Mouse (Mus musculus) forebrain, embryonic 16.5 days (tissue): ENCODE measurements at regions not wholly inside any gene's neighbourhood (a gene's known extent, or its start where the extent isn't known, plus 50 kb on each side); places are given as distances from the start of the nearest gene placed in this dataset.

ENCODE experiments used
- ATAC-seq: fragments of 200-750 bp; cut with Nextera tagmentation; 2 replicates; pipeline ENCODE4 v1.8.0; 2017; ENCODE audit warnings: mild to moderate bottlenecking, moderate library complexity
- H3K27ac ChIP-seq: fragments of 300-500 bp; sonication (generic); 2 replicates; pipeline ENCODE4 v1.5.1; 2014; ENCODE audit warnings: low read length, control low read depth
- H3K27me3 ChIP-seq: fragments of 300-500 bp; sonication (generic); replicated peaks from 2 replicates; pipeline ENCODE4 v1.6.1; 2014; ENCODE audit warnings: low read length; ENCODE audit not compliant: control insufficient read depth, insufficient read depth
- H3K36me3 ChIP-seq: fragments of 300-500 bp; sonication (generic); 2 replicates; pipeline ENCODE4 v1.6.1; 2014; ENCODE audit not compliant: control insufficient read depth, insufficient read depth
- H3K4me1 ChIP-seq: fragments of 300-500 bp; sonication (generic); replicated peaks from 2 replicates; pipeline ENCODE4 v1.6.1; 2014; ENCODE audit warnings: low read length; ENCODE audit not compliant: control insufficient read depth, insufficient read depth
- H3K4me2 ChIP-seq: fragments of 300-500 bp; sonication (generic); 2 replicates; pipeline ENCODE4 v1.6.1; 2014; ENCODE audit warnings: mild to moderate bottlenecking, low read length, control low read depth
- H3K4me3 ChIP-seq: fragments of 300-500 bp; sonication (generic); replicated peaks from 2 replicates; pipeline ENCODE4 v1.5.1; 2014; ENCODE audit warnings: mild to moderate bottlenecking, low read length, control low read depth
- H3K9ac ChIP-seq: fragments of 300-500 bp; sonication (generic); replicated peaks from 2 replicates; pipeline ENCODE4 v1.6.1; 2014; ENCODE audit warnings: low read depth, low read length, control low read depth
- H3K9me3 ChIP-seq: fragments of 300-500 bp; sonication (generic); 2 replicates; pipeline ENCODE4 v1.6.1; 2016; ENCODE audit warnings: low read length; ENCODE audit not compliant: control insufficient read depth
- WGBS: fragments of 180-500 bp; shearing (Covaris S2); extraction: QIAGEN DNeasy Blood & Tissue Kit; methylation state at CpG from one replicate; pipeline ENCODE4 v1.1.7; 2014; 5-methylcytosine and 5-hydroxymethylcytosine counted together

GRCm38 (mm10) chr3:56590071-56590470 lies 406.6 kb upstream of the Nbea start:
- no peaks in the 10 kb centered on the region for H3K9me3 ChIP-seq
- ATAC-seq = peak; percentile 36; the same call in 1 of the 2 replicates
- no peak overlapping the region for H3K4me3 ChIP-seq
- H3K27me3 ChIP-seq = no peaks in the 10 kb centered on the region
- no peak overlapping the region for H3K27ac ChIP-seq
- no peaks in the 10 kb centered on the region for H3K36me3 ChIP-seq
- peaks cover 2% of the 10 kb centered on the region; the same call in 1 of the 2 replicates for H3K4me1 ChIP-seq
- H3K4me2 ChIP-seq = no peak overlapping the region
- 57% methylated on average over 6 of the region's 6 CpGs for WGBS
- H3K9ac ChIP-seq = no peak overlapping the region

- no peak overlapping the region for H3K4me3 ChIP-seq
- no peak for ATAC-seq
Measured at GRCm38 (mm10) chr3:56575422-56575821, 391.9 kb upstream of the Nbea start.

GRCm38 (mm10) chr3:56536178-56536577 lies 352.7 kb upstream of the Nbea start:
- no peak overlapping the region for H3K4me3 ChIP-seq
- H3K27me3 ChIP-seq = no peaks in the 10 kb centered on the region
- H3K9me3 ChIP-seq = no peaks in the 10 kb centered on the region
- H3K4me1 ChIP-seq = no peaks in the 10 kb centered on the region
- H3K4me2 ChIP-seq = no peak overlapping the region
- ATAC-seq = no peak
- WGBS = 72% methylated on average over 2 of the region's 2 CpGs
- H3K36me3 ChIP-seq = no peaks in the 10 kb centered on the region
- no peak overlapping the region for H3K27ac ChIP-seq
- no peak overlapping the region for H3K9ac ChIP-seq

More at GRCm38 (mm10) chr3:56575422-56575821, 391.9 kb upstream of the Nbea start:
- 72% methylated on average over 5 of the region's 5 CpGs for WGBS
- H3K36me3 ChIP-seq = no peaks in the 10 kb centered on the region
- H3K9ac ChIP-seq = no peak overlapping the region
- H3K27ac ChIP-seq = no peak overlapping the region
- no peaks in the 10 kb centered on the region for H3K27me3 ChIP-seq
- H3K4me1 ChIP-seq = no peaks in the 10 kb centered on the region
- peaks cover 3% of the 10 kb centered on the region; the same call in 1 of the 2 replicates for H3K9me3 ChIP-seq
- no peak overlapping the region for H3K4me2 ChIP-seq

DNA sequence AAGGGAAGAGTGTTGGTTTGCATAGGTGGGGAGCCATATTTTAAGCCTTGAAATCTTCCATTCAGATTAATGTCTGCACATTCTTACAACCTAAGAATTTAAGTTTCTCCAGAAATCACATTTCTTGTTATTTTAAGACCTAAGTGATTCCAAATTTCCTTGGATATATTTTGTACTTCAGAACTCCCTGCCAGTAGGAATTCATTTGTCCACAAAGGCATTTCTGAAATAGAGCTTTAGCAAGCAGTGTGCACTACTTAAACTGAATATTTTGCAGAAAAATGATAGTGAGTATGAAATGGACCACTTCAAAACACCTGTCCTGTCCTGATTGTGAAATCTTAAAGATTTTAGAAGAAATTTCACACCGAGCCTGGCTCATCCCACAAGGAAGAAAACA lies 320.9 kb upstream of the Nbea start:
- Histone ChIP-seq H3K27ac (no peak overlapping the region), H3K4me3 (no peak overlapping the region), H3K36me3 (no peaks in the 10 kb centered on the region), H3K4me1 (no peaks in the 10 kb centered on the region), H3K27me3 (no peaks in the 10 kb centered on the region), H3K9me3 (peaks cover 2% of the 10 kb centered on the region; the same call in 1 of the 2 replicates), H3K9ac (no peak overlapping the region), H3K4me2 (no peak overlapping the region)
- 90% methylated on average over 1 of the region's 1 CpGs for WGBS
- no peak for ATAC-seq

DNA sequence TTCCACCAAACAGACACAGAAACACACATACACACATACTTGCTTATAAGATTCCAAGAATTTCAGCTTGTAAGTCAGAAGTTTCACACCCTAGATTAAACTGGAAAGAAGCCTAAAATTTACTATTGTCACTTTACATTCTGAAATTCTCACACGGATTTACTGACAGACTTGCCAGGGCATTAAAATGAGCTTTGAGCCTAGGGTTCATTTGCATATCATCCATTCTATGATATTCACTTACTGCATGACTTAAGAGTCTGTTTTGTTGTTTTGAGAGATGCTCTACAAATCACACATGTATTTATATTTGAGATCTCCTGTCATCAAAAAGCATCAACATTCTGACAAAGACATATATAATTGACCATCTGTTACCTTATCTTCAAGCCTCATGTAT lies 315.8 kb upstream of the Nbea start:
- H3K4me3 ChIP-seq = no peak overlapping the region
- no peaks in the 10 kb centered on the region for H3K36me3 ChIP-seq
- H3K9ac ChIP-seq = no peak overlapping the region
- H3K27me3 ChIP-seq = no peaks in the 10 kb centered on the region
- H3K27ac ChIP-seq = no peak overlapping the region
- ATAC-seq = peak; percentile 87
- no peaks in the 10 kb centered on the region for H3K9me3 ChIP-seq
- H3K4me2 ChIP-seq = no peak overlapping the region
- no peaks in the 10 kb centered on the region; the same call in 1 of the 2 replicates for H3K4me1 ChIP-seq
- 30% methylated on average over 1 of the region's 1 CpGs for WGBS

GRCm38 (mm10) chr3:56493937-56494336 lies 310.4 kb upstream of the Nbea start:
- H3K4me1 ChIP-seq = no peaks in the 10 kb centered on the region; the same call in 1 of the 2 replicates
- no peaks in the 10 kb centered on the region for H3K9me3 ChIP-seq
- no peak overlapping the region for H3K27ac ChIP-seq
- no peak overlapping the region for H3K4me2 ChIP-seq
- H3K36me3 ChIP-seq = no peaks in the 10 kb centered on the region
- WGBS = 6% methylated on average over 1 of the region's 1 CpGs
- H3K9ac ChIP-seq = no peak overlapping the region
- H3K4me3 ChIP-seq = no peak overlapping the region
- ATAC-seq = 0 out of 2 replicates have a peak, but pooled peaks have one; percentile 18
- no peaks in the 10 kb centered on the region for H3K27me3 ChIP-seq

DNA sequence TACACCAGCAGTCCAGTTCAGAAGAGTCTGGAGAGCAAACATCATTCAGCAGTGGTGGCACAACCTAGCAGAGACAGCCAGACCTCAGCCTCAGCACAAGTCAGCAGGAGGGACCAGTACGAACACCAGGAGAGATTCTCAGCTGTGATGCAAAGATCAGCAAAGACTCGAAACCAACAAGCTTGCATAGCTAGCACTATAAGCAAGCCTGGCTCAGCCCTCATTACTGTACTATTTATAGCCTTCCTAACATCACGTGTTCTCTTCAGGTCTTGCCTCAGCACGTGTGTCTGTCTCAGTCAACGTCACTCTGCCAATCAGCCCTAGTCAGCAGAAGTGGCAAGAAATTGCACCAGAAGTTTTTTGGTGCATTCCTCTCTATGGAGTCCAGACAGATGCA lies 305.7 kb upstream of the Nbea start:
- 62% methylated on average over 5 of the region's 5 CpGs for WGBS

DNA sequence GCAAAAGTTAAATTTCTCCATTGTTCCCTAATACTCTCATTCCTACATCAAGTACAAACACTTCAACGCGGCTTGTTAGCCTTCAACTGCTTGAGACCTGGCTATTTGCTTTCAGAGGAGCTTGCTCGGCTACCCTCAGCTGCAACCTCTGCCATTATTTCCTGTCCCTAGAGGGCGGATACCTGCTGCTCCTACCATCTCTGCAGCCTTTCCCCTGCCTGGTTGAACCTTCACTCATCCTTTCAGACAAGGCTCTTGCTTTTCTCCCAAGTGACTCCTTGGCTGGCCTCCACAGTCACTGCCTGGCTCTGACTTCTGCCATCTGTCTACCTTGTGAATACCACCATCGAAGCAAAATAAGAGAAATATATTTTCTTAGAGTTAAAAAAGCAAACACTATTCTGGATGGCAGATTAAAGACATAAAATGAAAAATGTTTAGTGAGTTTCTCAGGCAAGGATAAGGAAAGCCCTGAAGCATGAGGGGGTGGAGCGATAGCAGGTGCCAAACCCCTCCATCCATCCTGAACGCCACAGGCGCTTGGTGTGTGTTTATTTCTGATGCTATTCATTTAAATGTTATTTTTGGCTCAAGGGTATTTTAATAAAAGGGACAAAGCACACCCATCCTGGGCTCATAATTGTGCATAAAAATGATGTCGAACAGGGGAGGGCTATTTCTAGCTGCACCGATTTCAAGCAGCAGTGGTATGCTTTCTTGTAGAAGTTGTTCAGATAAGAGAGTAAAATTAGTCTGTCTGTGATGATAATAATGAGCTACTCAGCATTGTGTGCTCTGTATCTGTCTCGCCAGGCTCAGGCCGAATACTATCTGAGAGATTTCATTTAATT lies 302.3 kb upstream of the Nbea start:
- H3K36me3 ChIP-seq = no peaks in the 10 kb centered on the region
- H3K9ac ChIP-seq = no peak overlapping the region
- H3K4me1 ChIP-seq = peaks cover 11% of the 10 kb centered on the region
- WGBS = 44% methylated on average over 12 of the region's 12 CpGs
- no peaks in the 10 kb centered on the region for H3K27me3 ChIP-seq
- ATAC-seq = peak; percentile 60
- 0 out of 2 replicates have a peak overlapping the region, but pooled peaks have one; percentile 9 for H3K4me2 ChIP-seq
- no peaks in the 10 kb centered on the region for H3K9me3 ChIP-seq
- no peak overlapping the region for H3K4me3 ChIP-seq
- peak overlapping the region; percentile 65 for H3K27ac ChIP-seq

More for the DNA sequence above, 305.7 kb upstream of the Nbea start:
- Histone ChIP-seq H3K9ac (no peak overlapping the region), H3K4me2 (no peak overlapping the region), H3K27me3 (no peaks in the 10 kb centered on the region), H3K27ac (no peak overlapping the region), H3K36me3 (no peaks in the 10 kb centered on the region), H3K4me1 (peaks cover 11% of the 10 kb centered on the region), H3K9me3 (no peaks in the 10 kb centered on the region), H3K4me3 (no peak overlapping the region)
- ATAC-seq = no peak

GRCm38 (mm10) chr3:56484096-56484495 lies 300.6 kb upstream of the Nbea start:
- H3K9ac ChIP-seq = no peak overlapping the region
- no peak for ATAC-seq
- H3K4me1 ChIP-seq = peaks cover 13% of the 10 kb centered on the region
- H3K9me3 ChIP-seq = no peaks in the 10 kb centered on the region
- 86% methylated on average over 8 of the region's 8 CpGs for WGBS
- no peaks in the 10 kb centered on the region for H3K27me3 ChIP-seq
- H3K4me2 ChIP-seq = no peak overlapping the region
- no peak overlapping the region for H3K4me3 ChIP-seq
- no peaks in the 10 kb centered on the region for H3K36me3 ChIP-seq
- H3K27ac ChIP-seq = no peak overlapping the region
